In genomic region chr9:65664163-65664562, GRCm38 (mm10) we compare ENCODE assay signal across 10 mouse cellular contexts. TPM values are rescaled to one million over a fixed set of nuclear protein-coding genes. Genes with fewer than 3 reads are reported as not detected.
DNase-seq lines count a peak whose midpoint lies in the region; ATAC-seq and TF ChIP-seq lines count a peak whose summit lies in the region.
"Had no signal": no experiment of that assay in that cellular context is flagged by ENCODE, and none has a peak within 500 bp of the region (broad histone marks: within the 10 kb centered on the region; RNA-seq: fewer than 3 reads in every experiment).

No protein-coding gene starts in this region.

- ATAC-seq in hindbrain, embryonic 11.5 days (ENCODE audit: low FRiP score) = no peak
- ATAC-seq in hindbrain, embryonic 13.5 days (ENCODE audit: low FRiP score) = no peak
- peak; percentile 51; the same call in 1 of the 2 replicates for ATAC-seq in heart, postnatal 0 days (ENCODE audit: insufficient read depth, low read depth)
- ATAC-seq in neutrophil, adult 5-6 weeks (ENCODE audit: extremely low read depth, insufficient number of reproducible peaks, low FRiP score, poor library complexity, severe bottlenecking) = peak; percentile 53; the same call in 1 of the 2 replicates

- H3K4me2 ChIP-seq in hindbrain, embryonic 11.5 days (replicated peaks; ENCODE audit: low read depth, low read length) = no peak overlapping the region
- no peak overlapping the region for H3K4me2 ChIP-seq in hindbrain, embryonic 13.5 days
- H3K4me2 ChIP-seq in heart, postnatal 0 days (ENCODE audit: low read depth, low read length) = no peak overlapping the region
- H3K4me2 ChIP-seq: embryonic facial prominence, embryonic 12.5 days; liver, embryonic 15.5 days had no signal

- H3K9ac ChIP-seq in hindbrain, embryonic 11.5 days (ENCODE audit: low read depth, low read length) = no peak overlapping the region
- H3K9ac ChIP-seq in hindbrain, embryonic 13.5 days = no peak overlapping the region
- H3K9ac ChIP-seq in heart, postnatal 0 days (replicated peaks; ENCODE audit: low read depth, low read length) = no peak overlapping the region
- H3K9ac ChIP-seq: embryonic facial prominence, embryonic 12.5 days; liver, embryonic 15.5 days had no signal

- TF ChIP-seq EP300 in heart, postnatal 0 days (IDR thresholded peaks at IDR 0.05; ENCODE audit: low read depth) = no peak

- 7% methylated on average over 3 of the region's 3 CpGs for WGBS in hindbrain, embryonic 11.5 days
- 5% methylated on average over 3 of the region's 3 CpGs for WGBS in hindbrain, embryonic 13.5 days
- WGBS in heart, postnatal 0 days = 0% methylated on average over 3 of the region's 3 CpGs

- no peaks in the 10 kb centered on the region for H3K27me3 ChIP-seq in hindbrain, embryonic 11.5 days (ENCODE audit: control insufficient read depth, insufficient read depth, low read length)
- H3K27me3 ChIP-seq in hindbrain, embryonic 13.5 days = no peaks in the 10 kb centered on the region
- no peaks in the 10 kb centered on the region for H3K27me3 ChIP-seq in heart, postnatal 0 days (ENCODE audit: control insufficient read depth, insufficient read depth, low read length)
- H3K27me3 ChIP-seq: embryonic facial prominence, embryonic 12.5 days; liver, embryonic 15.5 days had no signal

- peak; percentile 74 for DNase-seq in hindbrain, embryonic 11.5 days (ENCODE audit: low spot score)
- DNase-seq in ES-CJ7 (ENCODE audit: low read depth, low spot score) = peak; percentile 76
- peak; percentile 76 for DNase-seq in brain, embryonic 14.5 days (ENCODE audit: low read depth)
- no peak for DNase-seq in heart, postnatal 0 days (ENCODE audit: low spot score)
- DNase-seq in left cerebral cortex, postnatal 36 days (ENCODE audit: low spot score in 2 of 2) = peak; percentile 33 to 49
- DNase-seq in urinary bladder, postnatal 10 days (ENCODE audit: low spot score) = peak; percentile 35

- TF ChIP-seq POLR2A in brain, embryonic 14.5 days (IDR thresholded peaks at IDR 0.05; ENCODE audit: borderline replicate concordance, extremely low read depth, insufficient read depth, insufficient read length, poor library complexity, severe bottlenecking) = no peak

- TF ChIP-seq CTCF in brain, embryonic 14.5 days (IDR thresholded peaks at IDR 0.05; ENCODE audit: borderline replicate concordance, extremely low read depth, insufficient read depth, insufficient read length) = peak; percentile 86
- TF ChIP-seq CTCF in heart, postnatal 0 days (IDR thresholded peaks at IDR 0.05; ENCODE audit: low read depth) = peak; percentile 89

- no peaks in the 10 kb centered on the region for H3K36me3 ChIP-seq in hindbrain, embryonic 11.5 days (ENCODE audit: control insufficient read depth, insufficient read depth, low read length)
- no peaks in the 10 kb centered on the region for H3K36me3 ChIP-seq in hindbrain, embryonic 13.5 days
- H3K36me3 ChIP-seq in heart, postnatal 0 days (replicated peaks; ENCODE audit: control insufficient read depth, insufficient read depth, low read length) = no peaks in the 10 kb centered on the region
- H3K36me3 ChIP-seq: embryonic facial prominence, embryonic 12.5 days; liver, embryonic 15.5 days had no signal

- H3K27ac ChIP-seq in hindbrain, embryonic 11.5 days (ENCODE audit: low read depth, low read length) = no peak overlapping the region
- H3K27ac ChIP-seq in hindbrain, embryonic 13.5 days = no peak overlapping the region
- no peak overlapping the region for H3K27ac ChIP-seq in heart, postnatal 0 days (ENCODE audit: low read depth)
- H3K27ac ChIP-seq: embryonic facial prominence, embryonic 12.5 days; liver, embryonic 15.5 days had no signal

- no peaks in the 10 kb centered on the region for H3K4me1 ChIP-seq in hindbrain, embryonic 11.5 days (replicated peaks; ENCODE audit: control insufficient read depth, insufficient read depth, low read length)
- no peaks in the 10 kb centered on the region for H3K4me1 ChIP-seq in hindbrain, embryonic 13.5 days (replicated peaks)
- no peaks in the 10 kb centered on the region for H3K4me1 ChIP-seq in heart, postnatal 0 days (ENCODE audit: control insufficient read depth, insufficient read depth)
- H3K4me1 ChIP-seq: embryonic facial prominence, embryonic 12.5 days had no signal

- H3K4me3 ChIP-seq in hindbrain, embryonic 11.5 days (ENCODE audit: low read depth, low read length) = no peak overlapping the region
- no peak overlapping the region for H3K4me3 ChIP-seq in hindbrain, embryonic 13.5 days
- no peak overlapping the region for H3K4me3 ChIP-seq in heart, postnatal 0 days (ENCODE audit: low read depth, low read length)
- H3K4me3 ChIP-seq: embryonic facial prominence, embryonic 12.5 days; liver, embryonic 15.5 days had no signal

- intact Hi-C loops in left cerebral cortex, postnatal 36 days (cut with DNase I) = loop anchor here (2.0 to 10.0 kb wide), 2 partner anchors 59 to 149 kb away; no protein-coding TSS in a partner anchor

- no peaks in the 10 kb centered on the region for H3K9me3 ChIP-seq in hindbrain, embryonic 11.5 days (ENCODE audit: control insufficient read depth, low read length)
- no peaks in the 10 kb centered on the region for H3K9me3 ChIP-seq in hindbrain, embryonic 13.5 days
- H3K9me3 ChIP-seq in heart, postnatal 0 days (replicated peaks; ENCODE audit: control insufficient read depth, low read length) = no peaks in the 10 kb centered on the region
- H3K9me3 ChIP-seq: embryonic facial prominence, embryonic 12.5 days; liver, embryonic 15.5 days had no signal

RNA-seq across cellular contexts. Expression of gene Oaz2, which starts 3.6 kb away (rescaled TPM):
- polyA plus RNA-seq in hindbrain, embryonic 11.5 days (2014; fragmentation: Nextera tagmentation; extraction: Ambion mirVana) = 204 and 224 TPM in 2 replicates
- 403 and 404 TPM in 2 replicates for polyA plus RNA-seq in hindbrain, embryonic 13.5 days (2015; fragmentation: Nextera tagmentation; extraction: Ambion mirVana)
- polyA plus RNA-seq in brain, embryonic 14.5 days (2012; rRNA removed) = 216 and 247 TPM in 2 replicates
- total RNA-seq in heart, postnatal 0 days (2014; rRNA removed; ENCODE audit: low replicate concordance) = 317 and 350 TPM in 2 replicates
- 293 TPM in 2 replicates for polyA plus RNA-seq in heart, postnatal 0 days (2015; fragmentation: Nextera tagmentation; extraction: Ambion mirVana)
- total RNA-seq in left cerebral cortex, postnatal 36 days (2021) = 100 to 1,000 TPM; 228 to 236 TPM
- 53.5 and 64.0 TPM in 2 replicates for total RNA-seq in neutrophil, adult 5-6 weeks (2017)

RNA-seq across cellular contexts. Expression of gene Rbpms2, which starts 34.7 kb away (rescaled TPM):
- polyA plus RNA-seq in hindbrain, embryonic 11.5 days (2014; fragmentation: Nextera tagmentation; extraction: Ambion mirVana) = 19.5 and 23.7 TPM in 2 replicates
- 5.0 and 5.4 TPM in 2 replicates for polyA plus RNA-seq in hindbrain, embryonic 13.5 days (2015; fragmentation: Nextera tagmentation; extraction: Ambion mirVana)
- 6.9 and 7.0 TPM in 2 replicates for polyA plus RNA-seq in brain, embryonic 14.5 days (2012; rRNA removed)
- total RNA-seq in heart, postnatal 0 days (2014; rRNA removed; ENCODE audit: low replicate concordance) = 94.5 and 121 TPM in 2 replicates
- 108 and 117 TPM in 2 replicates for polyA plus RNA-seq in heart, postnatal 0 days (2015; fragmentation: Nextera tagmentation; extraction: Ambion mirVana)
- total RNA-seq in left cerebral cortex, postnatal 36 days (2021) = 1 to 10 TPM; 1.8 to 2.9 TPM
- total RNA-seq in neutrophil, adult 5-6 weeks (2017) = 2.1 and 3.3 TPM in 2 replicates

Comparison
In these comparisons a context has a peak if more than half of its experiments do, and no peak if none do; other contexts are left out.
1. ATAC-seq: peak in heart, postnatal 0 days (single experiment) and neutrophil, adult 5-6 weeks (single experiment); none in hindbrain, embryonic 11.5 days (single experiment) and hindbrain, embryonic 13.5 days (single experiment).